Mouse (Mus musculus) myocyte (in vitro differentiated cells): ENCODE measurements around the gene Wrap53. TPM values are rescaled to one million over a fixed set of nuclear protein-coding genes. Genes with fewer than 3 reads are reported as not detected.

Source experiments
- H3K27me3 ChIP-seq: one replicate; pipeline ENCODE4 v1.6.1; 2011; ENCODE audit not compliant: control insufficient read depth, insufficient read depth, insufficient read length
- H3K36me3 ChIP-seq: one replicate; pipeline ENCODE4 v1.6.1; 2011; ENCODE audit not compliant: control insufficient read depth, insufficient read depth
- H3K4me2 ChIP-seq: one replicate; pipeline ENCODE4 v1.6.1; 2011; ENCODE audit warnings: low read depth, control low read depth
- H3K4me3 ChIP-seq: one replicate; pipeline ENCODE4 v1.5.1; 2011; ENCODE audit warnings: mild to moderate bottlenecking, control low read depth, moderate library complexity
- H3K79me2 ChIP-seq: one replicate; pipeline ENCODE4 v1.6.1; 2011; ENCODE audit not compliant: control insufficient read depth, insufficient read depth
- H3ac ChIP-seq: one replicate; pipeline ENCODE4 v1.6.1; 2011; ENCODE audit not compliant: control insufficient read depth, insufficient read length
- CEBPB ChIP-seq: IDR thresholded peaks from 2 replicates; pipeline ENCODE4 v1.6.1; 2011; ENCODE audit warnings: mild to moderate bottlenecking, moderate library complexity; ENCODE audit not compliant: poor library complexity, insufficient read depth, severe bottlenecking
- E2F4 ChIP-seq: IDR thresholded peaks from one replicate; pipeline ENCODE4 v1.6.1; 2011; ENCODE audit warnings: mild to moderate bottlenecking, control low read depth, moderate library complexity; ENCODE audit not compliant: insufficient read depth
- MAX ChIP-seq: IDR thresholded peaks from one replicate; pipeline ENCODE4 v1.6.1; 2011; ENCODE audit warnings: low read depth, mild to moderate bottlenecking, control low read depth
- MYOD1 ChIP-seq, 3 experiments: IDR thresholded peaks; one replicate each; pipeline ENCODE4 v1.6.1; 2011; ENCODE audit warnings: control low read depth in 2 of 3, low read depth in 2 of 3, mild to moderate bottlenecking in 2 of 3, moderate library complexity in 1 of 3; ENCODE audit not compliant: insufficient read length in 2 of 3, control insufficient read depth in 1 of 3
- MYOG ChIP-seq, 3 experiments: IDR thresholded peaks; one replicate each; pipeline ENCODE4 v1.6.1; 2011; ENCODE audit warnings: control low read depth in 2 of 3, low read depth in 2 of 3, mild to moderate bottlenecking in 2 of 3; ENCODE audit not compliant: insufficient read length in 2 of 3, control insufficient read depth in 1 of 3, insufficient read depth in 1 of 3
- POLR2A ChIP-seq: IDR thresholded peaks from one replicate; pipeline ENCODE4 v1.6.1; 2011; ENCODE audit warnings: low read depth, mild to moderate bottlenecking, control low read depth, moderate library complexity; ENCODE audit not compliant: insufficient read length
- POLR2AphosphoS2 ChIP-seq: IDR thresholded peaks from one replicate; pipeline ENCODE4 v1.6.1; 2011; ENCODE audit warnings: low read depth, control low read depth; ENCODE audit not compliant: insufficient read length
- REST ChIP-seq: IDR thresholded peaks from one replicate; pipeline ENCODE4 v1.6.1; 2011; ENCODE audit warnings: mild to moderate bottlenecking, control low read depth, moderate library complexity; ENCODE audit not compliant: insufficient read depth, insufficient read length
- SRF ChIP-seq: IDR thresholded peaks from one replicate; pipeline ENCODE4 v1.6.1; 2011; ENCODE audit warnings: low read depth; ENCODE audit not compliant: control insufficient read depth, insufficient read length
- TCF12 ChIP-seq: IDR thresholded peaks from one replicate; pipeline ENCODE4 v1.6.1; 2011; ENCODE audit warnings: mild to moderate bottlenecking, control low read depth; ENCODE audit not compliant: poor library complexity, insufficient read depth, severe bottlenecking
- TCF3 ChIP-seq: IDR thresholded peaks from one replicate; pipeline ENCODE4 v1.6.1; 2011; ENCODE audit warnings: low read depth, control low read depth; ENCODE audit not compliant: insufficient read length
- USF1 ChIP-seq: IDR thresholded peaks from one replicate; pipeline ENCODE4 v1.6.1; 2011; ENCODE audit warnings: low read depth, mild to moderate bottlenecking, control low read depth, moderate library complexity
- polyA plus RNA-seq: library from polyadenylated mRNA; unstranded; fragments of >200 nt; fragmentation: generic; extraction: Trizol; gene quantifications from one replicate; pipeline ENCODE4 v1.2.1, GENCODE M21; 2012; ENCODE audit warnings: missing spikeins

Wrap53 gene
- polyA plus RNA-seq, 1 experiment = 9.1 TPM

- H3K4me2 ChIP-seq = peak overlapping the region; percentile 99
- no peak overlapping the region for H3ac ChIP-seq
- TF ChIP-seq SRF (no peak), E2F4 (no peak), MYOG (IDR thresholded peaks at IDR 0.05; ENCODE audit: control insufficient read depth in 1 of 3, insufficient read depth in 1 of 3, insufficient read length in 2 of 3, low read depth in 2 of 3) (no peak), REST (no peak), TCF12 (no peak), MAX (no peak), POLR2A (no peak)
- H3K27me3 ChIP-seq = peaks cover 24% of the 10 kb centered on the region
- H3K79me2 ChIP-seq = no peaks in the 10 kb centered on the region
- H3K4me3 ChIP-seq = no peak overlapping the region
- H3K36me3 ChIP-seq = no peaks in the 10 kb centered on the region
These were observed 24.3 kb upstream of the Wrap53 start for GRCm38 (mm10) chr11:69604347-69604746.

GRCm38 (mm10) chr11:69603516-69603915 lies 23.5 kb upstream of the Wrap53 start:
- Histone ChIP-seq H3K79me2 (no peaks in the 10 kb centered on the region), H3ac (no peak overlapping the region), H3K27me3 (peaks cover 24% of the 10 kb centered on the region), H3K36me3 (no peaks in the 10 kb centered on the region), H3K4me2 (no peak overlapping the region), H3K4me3 (no peak overlapping the region)
- TF ChIP-seq MYOG (IDR thresholded peaks at IDR 0.05; ENCODE audit: control insufficient read depth in 1 of 3, insufficient read depth in 1 of 3, insufficient read length in 2 of 3, low read depth in 2 of 3) = no peak
- TF ChIP-seq TCF3 = no peak

- Histone ChIP-seq H3K4me2 (no peak overlapping the region), H3K79me2 (no peaks in the 10 kb centered on the region), H3K36me3 (no peaks in the 10 kb centered on the region), H3K27me3 (peaks cover 24% of the 10 kb centered on the region), H3ac (no peak overlapping the region), H3K4me3 (no peak overlapping the region)
- TF ChIP-seq MYOG (IDR thresholded peaks at IDR 0.05; ENCODE audit: control insufficient read depth in 1 of 3, insufficient read depth in 1 of 3, insufficient read length in 2 of 3, low read depth in 2 of 3) (no peak), E2F4 (no peak), MYOD1 (IDR thresholded peaks at IDR 0.05; ENCODE audit: control insufficient read depth in 1 of 3, insufficient read length in 2 of 3, low read depth in 2 of 3) (no peak)
These were observed 21.7 kb upstream of the Wrap53 start for GRCm38 (mm10) chr11:69601768-69602167.

GRCm38 (mm10) chr11:69600098-69600497 lies 20.0 kb upstream of the Wrap53 start:
- Histone ChIP-seq H3K4me2 (peak overlapping the region; percentile 48), H3K79me2 (no peaks in the 10 kb centered on the region), H3ac (no peak overlapping the region), H3K27me3 (peaks cover 18% of the 10 kb centered on the region), H3K4me3 (no peak overlapping the region), H3K36me3 (no peaks in the 10 kb centered on the region)
- peak in 1 of 3 experiments; percentile 20 for TF ChIP-seq MYOG (IDR thresholded peaks at IDR 0.05; ENCODE audit: control insufficient read depth in 1 of 3, insufficient read depth in 1 of 3, insufficient read length in 2 of 3, low read depth in 2 of 3)
- no peak for TF ChIP-seq TCF3

- Histone ChIP-seq H3K36me3 (no peaks in the 10 kb centered on the region), H3K27me3 (peaks cover 12% of the 10 kb centered on the region), H3K4me3 (no peak overlapping the region), H3ac (no peak overlapping the region), H3K4me2 (peak overlapping the region; percentile 48), H3K79me2 (no peaks in the 10 kb centered on the region)
- no peak for TF ChIP-seq POLR2A
- TF ChIP-seq SRF = no peak
- TF ChIP-seq MYOG (IDR thresholded peaks at IDR 0.05; ENCODE audit: control insufficient read depth in 1 of 3, insufficient read depth in 1 of 3, insufficient read length in 2 of 3, low read depth in 2 of 3) = no peak
- TF ChIP-seq POLR2AphosphoS2 = no peak
- TF ChIP-seq TCF12 = no peak
- TF ChIP-seq MAX = no peak
- TF ChIP-seq USF1 = no peak
- TF ChIP-seq MYOD1 (IDR thresholded peaks at IDR 0.05; ENCODE audit: control insufficient read depth in 1 of 3, insufficient read length in 2 of 3, low read depth in 2 of 3) = no peak
- no peak for TF ChIP-seq CEBPB
- no peak for TF ChIP-seq REST
These were observed 19.4 kb upstream of the Wrap53 start for GRCm38 (mm10) chr11:69599436-69599835.

GRCm38 (mm10) chr11:69594853-69595252 lies 14.8 kb upstream of the Wrap53 start:
- H3K36me3 ChIP-seq = peaks cover 4% of the 10 kb centered on the region

More at GRCm38 (mm10) chr11:69594853-69595252, 14.8 kb upstream of the Wrap53 start:
- Histone ChIP-seq H3K4me3 (no peak overlapping the region), H3K79me2 (no peaks in the 10 kb centered on the region), H3ac (no peak overlapping the region), H3K27me3 (no peaks in the 10 kb centered on the region), H3K4me2 (no peak overlapping the region)
- peak; percentile 67 for TF ChIP-seq POLR2AphosphoS2
- TF ChIP-seq MYOD1 (IDR thresholded peaks at IDR 0.05; ENCODE audit: control insufficient read depth in 1 of 3, insufficient read length in 2 of 3, low read depth in 2 of 3) = no peak
